Mouse (Mus musculus) regulatory T cell (primary cell): ENCODE measurements around the gene Plcl2.
"Not testable (repeated sequence)": the region's sequence is repeated elsewhere in the genome, so short reads cannot be mapped to it uniquely, and the experiment has no call there.

Experiments
- in situ Hi-C: fragments of 300-600 bp; cut with MboI, MseI; formaldehyde crosslinking; loops from one replicate; pipeline ENCODE4 v1.15.1; 2025; ENCODE audit warnings: high pct_unique_total_duplicates

Plcl2 gene

GRCm38 (mm10) chr17:50620794-50621537, 111.8 kb downstream of the Plcl2 start:
- in situ Hi-C loops: no loop called here

GRCm38 (mm10) chr17:50621996-50622395, 112.8 kb downstream of the Plcl2 start:
- in situ Hi-C loops: no loop called here

- in situ Hi-C loops: no loop called here
Observed at GRCm38 (mm10) chr17:50625584-50625983, 116.4 kb downstream of the Plcl2 start.

- in situ Hi-C loops: no loop called here
Observed at GRCm38 (mm10) chr17:50627658-50628057, 118.5 kb downstream of the Plcl2 start.

GRCm38 (mm10) chr17:50628716-50629115, 119.5 kb downstream of the Plcl2 start:
- in situ Hi-C loops: no loop called here

- in situ Hi-C loops: not testable (repeated sequence)
Observed at GRCm38 (mm10) chr17:50630992-50631391, 121.8 kb downstream of the Plcl2 start.

GRCm38 (mm10) chr17:50634008-50634871, 125.0 kb downstream of the Plcl2 start:
- in situ Hi-C loops: no loop called here

GRCm38 (mm10) chr17:50635961-50636585, 126.9 kb downstream of the Plcl2 start:
- in situ Hi-C loops: no loop called here

- in situ Hi-C loops: no loop called here
Observed at GRCm38 (mm10) chr17:50638791-50639190, 129.6 kb downstream of the Plcl2 start.

GRCm38 (mm10) chr17:50641076-50641610, 131.9 kb downstream of the Plcl2 start:
- in situ Hi-C loops: no loop called here

- in situ Hi-C loops: no loop called here
Observed at GRCm38 (mm10) chr17:50641879-50642278, 132.7 kb downstream of the Plcl2 start.

- in situ Hi-C loops: no loop called here
Observed at GRCm38 (mm10) chr17:50643356-50643755, 134.2 kb downstream of the Plcl2 start.

GRCm38 (mm10) chr17:50643989-50644388, 134.8 kb downstream of the Plcl2 start:
- in situ Hi-C loops: no loop called here

- in situ Hi-C loops: not testable (repeated sequence)
Observed at GRCm38 (mm10) chr17:50648141-50648540, 138.9 kb downstream of the Plcl2 start.

GRCm38 (mm10) chr17:50648757-50649419, 139.7 kb downstream of the Plcl2 start:
- in situ Hi-C loops: no loop called here

- in situ Hi-C loops: no loop called here
Observed at GRCm38 (mm10) chr17:50650535-50651223, 141.5 kb downstream of the Plcl2 start.

- in situ Hi-C loops: no loop called here
Observed at GRCm38 (mm10) chr17:50654741-50655415, 145.7 kb downstream of the Plcl2 start.

GRCm38 (mm10) chr17:50655416-50655776, 146.2 kb downstream of the Plcl2 start:
- in situ Hi-C loops: no loop called here

GRCm38 (mm10) chr17:50657321-50657720, 148.1 kb downstream of the Plcl2 start:
- in situ Hi-C loops: no loop called here

GRCm38 (mm10) chr17:50658901-50659300, 149.7 kb downstream of the Plcl2 start:
- in situ Hi-C loops: no loop called here
